Mouse (Mus musculus): ENCODE results near the gene Olfr457. TPM values are rescaled to one million over a fixed set of nuclear protein-coding genes. Genes with fewer than 3 reads are reported as not detected.

The Olfr457 gene
- total RNA-seq, 2 experiments from 2014 or later: not detected

Other genes starting within 250 kb of the Olfr457 start
- gene Gstk1, start 230.4 kb downstream of the Olfr457 start, total RNA-seq (2021): 1 to 10 TPM; 7.1 to 8.5 TPM
- not detected for gene Tmem139, start 214.4 kb downstream of the Olfr457 start, total RNA-seq (2021)
- gene Casp2, start 211.3 kb downstream of the Olfr457 start, total RNA-seq (2021): 10 to 100 TPM; 28.0 to 32.2 TPM
- gene Clcn1, start 189.7 kb downstream of the Olfr457 start, total RNA-seq (2021): 1 to 10 TPM; 2.9 to 4.2 TPM
- gene Fam131b, start 151.7 kb downstream of the Olfr457 start, total RNA-seq (2021): 10 to 100 TPM; 75.7 to 81.3 TPM
- 10 to 100 TPM; 54.0 to 56.2 TPM for gene Zyx, start 126.7 kb downstream of the Olfr457 start, total RNA-seq (2021)
- under 1 TPM in 1 of 2 experiments, not detected in 1; 0.39 TPM for gene Epha1, start 103.1 kb downstream of the Olfr457 start, total RNA-seq (2021)
- gene Tas2r143, start 76.1 kb downstream of the Olfr457 start, total RNA-seq (2021): under 1 TPM in 1 of 2 experiments, not detected in 1; 0.43 TPM
- under 1 TPM in 1 of 2 experiments, not detected in 1; 0.34 TPM for gene Tas2r135, start 70.9 kb downstream of the Olfr457 start, total RNA-seq (2021)
- gene Tas2r126, start 41.8 kb downstream of the Olfr457 start, total RNA-seq (2021): not detected
- not detected for gene Olfr458, start 11.1 kb downstream of the Olfr457 start, total RNA-seq (2021)
- gene Olfr456, start 10.9 kb upstream of the Olfr457 start, total RNA-seq (2021): not detected
- not detected for gene Olfr455, start 71.3 kb upstream of the Olfr457 start, total RNA-seq (2021)
- not detected for gene Tcaf3, start 121.4 kb upstream of the Olfr457 start, total RNA-seq (2021)
- gene Tcaf2, start 168.9 kb upstream of the Olfr457 start, total RNA-seq (2021): 1 to 10 TPM; 1.3 to 2.1 TPM
- 100 to 1,000 TPM; 246 to 253 TPM for gene Tcaf1, start 233.8 kb upstream of the Olfr457 start, total RNA-seq (2021)